Mouse (Mus musculus): ENCODE measurements at regions not wholly inside any gene's neighbourhood (a gene's known extent, or its start where the extent isn't known, plus 50 kb on each side); places are given as distances from the start of the nearest gene placed in this dataset.

- no peak for DNase-seq (ENCODE audit: low spot score)
Observed at GRCm38 (mm10) chr14:104008538-104008937, 164.3 kb upstream of the Ednrb start.

- no peak for DNase-seq (ENCODE audit: low spot score)
Observed at GRCm38 (mm10) chr14:104006426-104006825, 162.2 kb upstream of the Ednrb start.

- no peak for DNase-seq (ENCODE audit: low spot score)
Observed at GRCm38 (mm10) chr14:104005132-104005531, 160.9 kb upstream of the Ednrb start.

- DNase-seq (ENCODE audit: low spot score): no peak
Observed at GRCm38 (mm10) chr14:104002421-104002820, 158.2 kb upstream of the Ednrb start.

GRCm38 (mm10) chr14:103990418-103990817 lies 146.2 kb upstream of the Ednrb start:
- DNase-seq (ENCODE audit: low spot score): no peak

GRCm38 (mm10) chr14:103989949-103990348 lies 145.7 kb upstream of the Ednrb start:
- no peak for DNase-seq (ENCODE audit: low spot score)

GRCm38 (mm10) chr14:103987266-103987665 lies 143.1 kb upstream of the Ednrb start:
- DNase-seq (ENCODE audit: low spot score): no peak

GRCm38 (mm10) chr14:103984349-103984748 lies 140.1 kb upstream of the Ednrb start:
- no peak for DNase-seq (ENCODE audit: low spot score)

GRCm38 (mm10) chr14:103978808-103979207 lies 134.6 kb upstream of the Ednrb start:
- DNase-seq (ENCODE audit: low spot score): no peak

- no peak for DNase-seq (ENCODE audit: low spot score)
Observed at GRCm38 (mm10) chr14:103977769-103978168, 133.6 kb upstream of the Ednrb start.

GRCm38 (mm10) chr14:103973955-103974354 lies 129.8 kb upstream of the Ednrb start:
- DNase-seq (ENCODE audit: low spot score): no peak

- no peak for DNase-seq (ENCODE audit: low spot score)
Observed at GRCm38 (mm10) chr14:103973111-103973510, 128.9 kb upstream of the Ednrb start.

GRCm38 (mm10) chr14:103969305-103969704 lies 125.1 kb upstream of the Ednrb start:
- no peak for DNase-seq (ENCODE audit: low spot score)

- DNase-seq (ENCODE audit: low spot score): no peak
Observed at GRCm38 (mm10) chr14:103966293-103966692, 122.1 kb upstream of the Ednrb start.

- DNase-seq (ENCODE audit: low spot score): no peak
Observed at GRCm38 (mm10) chr14:103962303-103962881, 118.2 kb upstream of the Ednrb start.

GRCm38 (mm10) chr14:103951899-103952298 lies 107.7 kb upstream of the Ednrb start:
- DNase-seq (ENCODE audit: low spot score): no peak

GRCm38 (mm10) chr14:103949950-103950349 lies 105.7 kb upstream of the Ednrb start:
- no peak for DNase-seq (ENCODE audit: low spot score)

GRCm38 (mm10) chr14:103948026-103948777 lies 104.0 kb upstream of the Ednrb start:
- no peak for DNase-seq (ENCODE audit: low spot score)

- DNase-seq (ENCODE audit: low spot score): no peak
Observed at GRCm38 (mm10) chr14:103945753-103946152, 101.6 kb upstream of the Ednrb start.

GRCm38 (mm10) chr14:103939867-103940266 lies 95.7 kb upstream of the Ednrb start:
- DNase-seq (ENCODE audit: low spot score): no peak

GRCm38 (mm10) chr14:103938937-103939336 lies 94.7 kb upstream of the Ednrb start:
- DNase-seq (ENCODE audit: low spot score): no peak

GRCm38 (mm10) chr14:103938201-103938600 lies 94.0 kb upstream of the Ednrb start:
- no peak for DNase-seq (ENCODE audit: low spot score)

- DNase-seq (ENCODE audit: low spot score): no peak
Observed at GRCm38 (mm10) chr14:103937700-103938099, 93.5 kb upstream of the Ednrb start.

GRCm38 (mm10) chr14:103933813-103934212 lies 89.6 kb upstream of the Ednrb start:
- no peak for DNase-seq (ENCODE audit: low spot score)

Data from ovary, postnatal 36 days (tissue).